Mouse (Mus musculus): ENCODE results near the gene Pdgfa.

Pdgfa gene

GRCm38 (mm10) chr5:138994786-138995720 is 2.1 kb downstream of the Pdgfa start:
- no peak for DNase-seq (ENCODE audit: low spot score in 2 of 2)

- DNase-seq (ENCODE audit: low spot score in 2 of 2): no peak
Observed at GRCm38 (mm10) chr5:138994108-138994785, 2.9 kb downstream of the Pdgfa start.

- DNase-seq (ENCODE audit: low spot score in 2 of 2): no peak
Observed at GRCm38 (mm10) chr5:138993371-138994107, 3.6 kb downstream of the Pdgfa start.

- DNase-seq (ENCODE audit: low spot score in 2 of 2): no peak
Observed at GRCm38 (mm10) chr5:138992611-138993370, 4.4 kb downstream of the Pdgfa start.

- DNase-seq (ENCODE audit: low spot score in 2 of 2): no peak
Observed at GRCm38 (mm10) chr5:138991734-138992133, 5.4 kb downstream of the Pdgfa start.

GRCm38 (mm10) chr5:138990659-138991380 is 6.3 kb downstream of the Pdgfa start:
- no peak for DNase-seq (ENCODE audit: low spot score in 2 of 2)

- DNase-seq (ENCODE audit: low spot score in 2 of 2): no peak
Observed at GRCm38 (mm10) chr5:138989567-138989966, 7.6 kb downstream of the Pdgfa start.

GRCm38 (mm10) chr5:138988764-138989163 is 8.4 kb downstream of the Pdgfa start:
- DNase-seq (ENCODE audit: low spot score in 2 of 2): no peak

GRCm38 (mm10) chr5:138987994-138988393 is 9.2 kb downstream of the Pdgfa start:
- no peak for DNase-seq (ENCODE audit: low spot score in 2 of 2)

GRCm38 (mm10) chr5:138981921-138982320 is 15.2 kb downstream of the Pdgfa start:
- no peak for DNase-seq (ENCODE audit: low spot score in 2 of 2)

GRCm38 (mm10) chr5:138980608-138981007 is 16.6 kb downstream of the Pdgfa start:
- no peak for DNase-seq (ENCODE audit: low spot score in 2 of 2)

- DNase-seq (ENCODE audit: low spot score in 2 of 2): no peak
Observed at GRCm38 (mm10) chr5:138979840-138980239, 17.3 kb downstream of the Pdgfa start.

GRCm38 (mm10) chr5:138977759-138978158 is 19.4 kb downstream of the Pdgfa start:
- no peak for DNase-seq (ENCODE audit: low spot score in 2 of 2)

- no peak for DNase-seq (ENCODE audit: low spot score in 2 of 2)
Observed at GRCm38 (mm10) chr5:138974911-138975485, 22.2 kb downstream of the Pdgfa start.

- no peak for DNase-seq (ENCODE audit: low spot score in 2 of 2)
Observed at GRCm38 (mm10) chr5:138973480-138973879, 23.7 kb downstream of the Pdgfa start.

GRCm38 (mm10) chr5:138971405-138971804 is 25.8 kb downstream of the Pdgfa start:
- DNase-seq (ENCODE audit: low spot score in 2 of 2): no peak

- DNase-seq (ENCODE audit: low spot score in 2 of 2): no peak
Observed at GRCm38 (mm10) chr5:138970056-138970490, 27.1 kb downstream of the Pdgfa start.

GRCm38 (mm10) chr5:138966033-138966724 is 31.0 kb downstream of the Pdgfa start:
- no peak for DNase-seq (ENCODE audit: low spot score in 2 of 2)

GRCm38 (mm10) chr5:138965590-138965989 is 31.6 kb downstream of the Pdgfa start:
- no peak for DNase-seq (ENCODE audit: low spot score in 2 of 2)

GRCm38 (mm10) chr5:138956427-138956833 is 40.7 kb downstream of the Pdgfa start:
- no peak for DNase-seq (ENCODE audit: low spot score in 2 of 2)
